Comparison of ENCODE assay signal across 8 mouse cellular contexts in genomic region chr5:135012671-135013441, GRCm38 (mm10). TPM values are rescaled to one million over a fixed set of nuclear protein-coding genes. Genes with fewer than 3 reads are reported as not detected.
DNase-seq lines count a peak whose midpoint lies in the region; ATAC-seq and TF ChIP-seq lines count a peak whose summit lies in the region.

No protein-coding gene starts in this region.

- 5% methylated on average over 16 of the region's 16 CpGs for WGBS in heart, embryonic 12.5 days
- 7% methylated on average over 13 of the region's 16 CpGs for WGBS in kidney, postnatal 0 days
- 7% methylated on average over 16 of the region's 16 CpGs for WGBS in lung, embryonic 15.5 days

- peak overlapping the region; percentile 24; the same call in 1 of the 2 replicates for H3K4me3 ChIP-seq in heart, embryonic 12.5 days
- peak overlapping the region; percentile 27 for H3K4me3 ChIP-seq in kidney, postnatal 0 days (replicated peaks; ENCODE audit: low read depth, low read length)
- H3K4me3 ChIP-seq in lung, embryonic 15.5 days, result peak overlapping the region; percentile 24

- H3K36me3 ChIP-seq in heart, embryonic 12.5 days, result peaks cover 4% of the 10 kb centered on the region; the same call in 1 of the 2 replicates
- H3K36me3 ChIP-seq in kidney, postnatal 0 days (ENCODE audit: insufficient read depth, low read length), result no peaks in the 10 kb centered on the region
- H3K36me3 ChIP-seq in lung, embryonic 15.5 days, result no peaks in the 10 kb centered on the region

- H3K27me3 ChIP-seq in heart, embryonic 12.5 days (replicated peaks), result no peaks in the 10 kb centered on the region
- no peaks in the 10 kb centered on the region for H3K27me3 ChIP-seq in kidney, postnatal 0 days (ENCODE audit: insufficient read depth, low read length)
- H3K27me3 ChIP-seq in lung, embryonic 15.5 days, result no peaks in the 10 kb centered on the region

- H3K4me2 ChIP-seq in heart, embryonic 12.5 days, result peak overlapping the region; percentile 53
- peak overlapping the region; percentile 48 for H3K4me2 ChIP-seq in kidney, postnatal 0 days (ENCODE audit: low read length)
- peak overlapping the region; percentile 45 for H3K4me2 ChIP-seq in lung, embryonic 15.5 days

- TF ChIP-seq CTCF in kidney, postnatal 0 days (IDR thresholded peaks at IDR 0.05; ENCODE audit: low read depth), result peak; percentile 64

- ATAC-seq in heart, embryonic 12.5 days (ENCODE audit: insufficient number of reproducible peaks, low FRiP score), result no peak
- no peak for ATAC-seq in kidney, postnatal 0 days (replicated peaks; ENCODE audit: low FRiP score, low read depth)
- no peak for ATAC-seq in lung, embryonic 15.5 days (ENCODE audit: borderline replicate concordance, extremely low read depth, low FRiP score, low TSS enrichment)

- H3K9me3 ChIP-seq in heart, embryonic 12.5 days (replicated peaks), result no peaks in the 10 kb centered on the region
- no peaks in the 10 kb centered on the region for H3K9me3 ChIP-seq in kidney, postnatal 0 days (replicated peaks; ENCODE audit: low read length)
- H3K9me3 ChIP-seq in lung, embryonic 15.5 days, result no peaks in the 10 kb centered on the region

- peak overlapping the region; percentile 60; the same call in 1 of the 2 replicates for H3K9ac ChIP-seq in heart, embryonic 12.5 days
- 0 out of 2 replicates have a peak overlapping the region, but pooled peaks have one; percentile 39 for H3K9ac ChIP-seq in kidney, postnatal 0 days (ENCODE audit: low read depth, low read length)
- peak overlapping the region; percentile 22; the same call in 1 of the 2 replicates for H3K9ac ChIP-seq in lung, embryonic 15.5 days

- peak; percentile 87 for DNase-seq in CD4-positive helper T cell, adult 2 months (ENCODE audit: low read depth, low spot score)
- peak; percentile 97 for DNase-seq in ZHBTc4 (ENCODE audit: low read depth, low spot score)
- peak; percentile 86 for DNase-seq in embryo, embryonic 11 days
- peak; percentile 85 for DNase-seq in kidney, postnatal 0 days (ENCODE audit: low spot score)
- DNase-seq in right cerebral cortex, postnatal 14 days, result peak; percentile 87
- DNase-seq in urinary bladder, postnatal 4 days (ENCODE audit: low spot score in 2 of 2), result peak; percentile 63 to 86

- no peak overlapping the region for H3K27ac ChIP-seq in heart, embryonic 12.5 days (ENCODE audit: poor library complexity, severe bottlenecking)
- peak overlapping the region; percentile 62 for H3K27ac ChIP-seq in kidney, postnatal 0 days
- peak overlapping the region; percentile 39; the same call in 1 of the 2 replicates for H3K27ac ChIP-seq in lung, embryonic 15.5 days

- H3K4me1 ChIP-seq in heart, embryonic 12.5 days (replicated peaks), result peaks cover 39% of the 10 kb centered on the region
- peaks cover 6% of the 10 kb centered on the region; the same call in 1 of the 2 replicates for H3K4me1 ChIP-seq in kidney, postnatal 0 days (replicated peaks; ENCODE audit: insufficient read depth, low read length)
- H3K4me1 ChIP-seq in lung, embryonic 15.5 days, result peaks cover 44% of the 10 kb centered on the region

RNA-seq across cellular contexts. Expression of gene Abhd11, which starts 3.9 kb away (rescaled TPM):
- 58.1 and 58.3 TPM in 2 replicates for polyA plus RNA-seq in heart, embryonic 12.5 days (2016; fragmentation: Nextera tagmentation; extraction: Ambion mirVana)
- polyA plus RNA-seq in kidney, postnatal 0 days (2015; fragmentation: Nextera tagmentation; extraction: Ambion mirVana), result 93.7 and 94.5 TPM in 2 replicates
- 66.7 and 66.9 TPM in 2 replicates for polyA plus RNA-seq in lung, embryonic 15.5 days (2015; fragmentation: Nextera tagmentation; extraction: Ambion mirVana)

RNA-seq across cellular contexts. Expression of gene Stx1a, which starts 10.4 kb away (rescaled TPM):
- polyA plus RNA-seq in heart, embryonic 12.5 days (2016; fragmentation: Nextera tagmentation; extraction: Ambion mirVana), result 12.1 and 13.3 TPM in 2 replicates
- polyA plus RNA-seq in kidney, postnatal 0 days (2015; fragmentation: Nextera tagmentation; extraction: Ambion mirVana), result 6.6 and 9.0 TPM in 2 replicates
- 11.9 and 13.2 TPM in 2 replicates for polyA plus RNA-seq in lung, embryonic 15.5 days (2015; fragmentation: Nextera tagmentation; extraction: Ambion mirVana)

RNA-seq across cellular contexts. Expression of gene Cldn3, which starts 26.8 kb away (rescaled TPM):
- polyA plus RNA-seq in heart, embryonic 12.5 days (2016; fragmentation: Nextera tagmentation; extraction: Ambion mirVana), result 2.5 and 3.2 TPM in 2 replicates
- 72.4 and 72.9 TPM in 2 replicates for polyA plus RNA-seq in kidney, postnatal 0 days (2015; fragmentation: Nextera tagmentation; extraction: Ambion mirVana)
- polyA plus RNA-seq in lung, embryonic 15.5 days (2015; fragmentation: Nextera tagmentation; extraction: Ambion mirVana), result 241 and 259 TPM in 2 replicates

RNA-seq across cellular contexts. Expression of gene Dnajc30, which starts 51.1 kb away (rescaled TPM):
- 25.0 and 28.4 TPM in 2 replicates for polyA plus RNA-seq in heart, embryonic 12.5 days (2016; fragmentation: Nextera tagmentation; extraction: Ambion mirVana)
- polyA plus RNA-seq in kidney, postnatal 0 days (2015; fragmentation: Nextera tagmentation; extraction: Ambion mirVana), result 42.4 and 42.6 TPM in 2 replicates
- polyA plus RNA-seq in lung, embryonic 15.5 days (2015; fragmentation: Nextera tagmentation; extraction: Ambion mirVana), result 29.1 and 31.7 TPM in 2 replicates

RNA-seq across cellular contexts. Expression of gene Bud23, which starts 51.9 kb away (rescaled TPM):
- polyA plus RNA-seq in heart, embryonic 12.5 days (2016; fragmentation: Nextera tagmentation; extraction: Ambion mirVana), result 63.6 and 68.5 TPM in 2 replicates
- polyA plus RNA-seq in kidney, postnatal 0 days (2015; fragmentation: Nextera tagmentation; extraction: Ambion mirVana), result 80.4 and 85.2 TPM in 2 replicates
- polyA plus RNA-seq in lung, embryonic 15.5 days (2015; fragmentation: Nextera tagmentation; extraction: Ambion mirVana), result 117 and 124 TPM in 2 replicates

Comparison
In these comparisons a context has a peak if more than half of its experiments do, and no peak if none do; other contexts are left out.
1. RNA of gene Cldn3, which starts 26.8 kb away (polyA plus RNA-seq): 241 to 259 TPM in lung, embryonic 15.5 days and 72.4 to 72.9 TPM in kidney, postnatal 0 days; 2.5 to 3.2 TPM in heart, embryonic 12.5 days; every median in the first group is over 10 times any median in the second.
2. Peak in every context shown above with its lines, with median percentiles within 50 percentile points of each other: DNase-seq, H3K4me2 ChIP-seq, H3K4me3 ChIP-seq and H3K9ac ChIP-seq.